Mouse (Mus musculus): ENCODE measurements around the gene Phlda2. TPM values are rescaled to one million over a fixed set of nuclear protein-coding genes. Genes with fewer than 3 reads are reported as not detected.

Gene Phlda2
- 0.63 TPM in 1 of 2 replicates, not detected in the other for polyA plus RNA-seq (2012; rRNA removed; ENCODE audit: low replicate concordance)

GRCm38 (mm10) chr7:143502418-143503200, at the start of gene Phlda2:
Phlda2 (minus strand) TSS chr7:143503150.

GRCm38 (mm10) chr7:143548976-143549457, 46.1 kb upstream of the Phlda2 start, which contains the start of gene Nap1l4:
Nap1l4 (minus strand) TSS chr7:143549106.

GRCm38 (mm10) chr7:143473347-143474101, 29.4 kb downstream of the Phlda2 start, which contains the start of gene Slc22a18:
Slc22a18 (plus strand) TSS chr7:143473736.

DNA sequence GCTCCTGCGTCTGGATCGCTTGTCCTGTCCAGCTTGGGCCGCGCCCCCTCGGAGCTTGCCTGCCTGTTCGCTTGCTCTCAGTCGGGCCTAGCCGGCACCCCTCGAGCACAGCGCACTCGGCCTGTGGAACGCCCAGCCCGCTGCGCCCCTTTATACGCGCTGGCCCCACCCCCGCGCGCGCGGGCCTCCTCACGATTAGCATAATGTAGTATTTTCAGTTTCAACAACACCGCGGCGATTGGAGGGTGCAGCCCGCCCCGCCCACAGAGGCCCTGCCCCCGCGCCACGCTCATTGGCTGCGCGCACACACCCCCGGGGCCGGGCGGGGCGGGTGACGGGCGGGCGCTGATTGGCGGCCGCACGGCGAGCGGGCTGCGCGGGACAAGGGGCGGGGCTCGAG, 42.1 kb downstream of the Phlda2 start, which contains the start of gene Cdkn1c:
TSS of gene Cdkn1c (minus strand) at position 177 of the 400 bp plus-strand sequence.

Other genes with a start within 250 kb of the Phlda2 start
- 22.7 and 41.2 TPM in 2 replicates for gene Cdkn1c, start 42.1 kb downstream of the Phlda2 start, polyA plus RNA-seq (2012; rRNA removed; ENCODE audit: low replicate concordance)
- 18.3 and 20.4 TPM in 2 replicates for gene Slc22a18, start 29.4 kb downstream of the Phlda2 start, polyA plus RNA-seq (2012; rRNA removed; ENCODE audit: low replicate concordance)
- gene Nap1l4, start 46.0 kb upstream of the Phlda2 start, polyA plus RNA-seq (2012; rRNA removed; ENCODE audit: low replicate concordance): 92.2 and 97.1 TPM in 2 replicates
- 18.4 and 22.3 TPM in 2 replicates for gene Cars, start 96.9 kb upstream of the Phlda2 start, polyA plus RNA-seq (2012; rRNA removed; ENCODE audit: low replicate concordance)
- 0.98 and 1.0 TPM in 2 replicates for gene Tnfrsf26, start 125.6 kb upstream of the Phlda2 start, polyA plus RNA-seq (2012; rRNA removed; ENCODE audit: low replicate concordance)
- gene Tnfrsf22, start 146.5 kb upstream of the Phlda2 start, polyA plus RNA-seq (2012; rRNA removed; ENCODE audit: low replicate concordance): 11.0 and 13.3 TPM in 2 replicates
- 9.4 and 10.2 TPM in 2 replicates for gene Tnfrsf23, start 182.7 kb upstream of the Phlda2 start, polyA plus RNA-seq (2012; rRNA removed; ENCODE audit: low replicate concordance)